Mouse (Mus musculus): ENCODE measurements around the gene Rnf220. TPM values are rescaled to one million over a fixed set of nuclear protein-coding genes. Genes with fewer than 3 reads are reported as not detected.
A peak's percentile ranks its signal among the peaks of the same experiment; 100 is the strongest.

Gene Rnf220
- total RNA-seq, 2 experiments from 2014 or later: 38.0 to 38.5 TPM

DNA sequence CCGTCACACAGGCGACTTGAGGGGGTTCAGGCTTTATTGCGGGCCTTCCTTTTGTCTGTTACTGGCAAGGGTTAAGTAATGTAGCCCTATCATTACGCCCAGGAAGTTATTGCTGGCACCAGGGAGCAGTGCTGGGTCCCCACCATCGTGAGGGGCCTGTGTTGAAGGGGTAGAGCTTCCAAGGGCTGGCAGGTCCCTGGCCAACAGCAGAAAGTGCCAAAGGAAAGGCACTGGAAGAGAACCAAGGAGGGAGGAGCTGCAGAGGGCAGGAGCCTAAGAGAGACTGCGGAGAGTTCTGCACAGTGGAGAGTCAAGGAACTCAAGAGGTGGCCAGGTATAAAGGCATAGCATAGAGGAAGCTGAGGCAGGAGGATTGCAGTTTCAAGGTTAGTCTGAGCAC is 242.2 kb downstream of the Rnf220 start:
- DNase-seq: no peak
- intact Hi-C loops (cut with DNase I; ENCODE audit: low total_unique reads): no loop called here

DNA sequence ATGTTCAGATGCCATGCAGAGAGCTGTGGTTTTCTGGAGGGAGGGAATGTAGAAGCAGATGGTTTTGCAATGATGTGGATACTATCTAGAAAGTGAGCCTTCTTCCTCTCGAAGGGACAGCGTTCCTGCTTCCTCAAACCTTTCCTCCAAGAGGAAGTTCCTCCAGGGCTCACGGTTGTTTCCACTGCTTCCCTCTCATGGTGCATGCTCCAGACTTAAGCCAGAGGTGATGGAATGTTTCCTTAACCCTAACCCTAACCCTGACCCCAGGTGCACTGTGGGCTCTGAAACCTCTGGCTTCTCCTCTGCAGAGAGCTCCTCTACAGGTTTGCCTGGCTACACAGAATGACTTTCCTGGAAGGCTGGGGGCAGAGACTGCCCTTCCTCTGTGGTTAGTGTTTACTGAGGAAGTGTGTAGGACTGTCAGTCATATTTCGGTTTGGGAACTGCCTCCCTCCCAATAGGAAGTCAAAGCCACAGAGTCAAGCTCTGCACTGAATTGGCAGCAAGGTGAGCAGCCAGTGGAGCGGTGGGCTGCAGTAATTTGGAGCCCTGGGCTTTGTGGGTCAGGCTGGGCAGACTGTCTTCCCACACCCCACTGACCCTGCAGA is 242.7 kb downstream of the Rnf220 start:
- intact Hi-C loops (cut with DNase I; ENCODE audit: low total_unique reads): no loop called here
- DNase-seq: no peak

DNA sequence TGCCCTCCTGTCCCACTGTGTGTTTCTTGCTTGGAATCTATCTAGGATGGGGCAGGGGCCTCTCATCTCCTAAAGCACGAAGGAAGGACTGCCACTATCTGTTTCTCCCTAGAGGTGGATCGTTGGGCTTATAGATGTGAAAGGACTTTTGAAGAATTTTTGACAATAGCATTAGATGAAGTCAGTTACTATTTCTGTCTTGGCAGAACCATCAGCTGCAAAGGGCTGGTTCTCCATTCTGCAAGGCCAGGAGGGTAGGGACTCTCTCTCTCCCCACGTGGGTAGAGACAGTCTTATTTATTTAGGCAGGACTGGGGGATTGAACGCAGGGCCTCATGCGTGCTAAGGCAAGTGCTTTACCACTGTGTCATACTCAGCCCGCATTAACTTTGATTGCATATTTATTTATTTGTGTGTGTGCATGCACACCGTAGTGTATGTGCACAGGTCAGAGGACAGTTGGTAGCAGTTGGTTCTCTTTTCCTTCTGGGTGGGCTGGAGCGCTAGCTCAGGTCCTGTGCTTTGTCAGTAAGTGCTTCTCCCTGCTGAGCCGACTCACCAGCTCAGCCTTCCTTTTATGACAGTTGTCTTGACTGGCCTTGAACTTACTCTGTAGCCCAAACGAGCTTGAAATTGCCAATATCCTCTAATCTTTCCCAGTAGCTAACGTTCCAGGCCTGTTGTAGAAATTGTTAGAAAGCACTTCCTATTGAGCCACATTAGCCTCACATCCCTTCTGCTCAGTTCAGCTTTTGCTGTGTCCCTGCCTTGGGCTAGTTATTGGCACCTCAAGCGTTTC is 243.4 kb downstream of the Rnf220 start:
- intact Hi-C loops (cut with DNase I; ENCODE audit: low total_unique reads): no loop called here
- DNase-seq: no peak

DNA sequence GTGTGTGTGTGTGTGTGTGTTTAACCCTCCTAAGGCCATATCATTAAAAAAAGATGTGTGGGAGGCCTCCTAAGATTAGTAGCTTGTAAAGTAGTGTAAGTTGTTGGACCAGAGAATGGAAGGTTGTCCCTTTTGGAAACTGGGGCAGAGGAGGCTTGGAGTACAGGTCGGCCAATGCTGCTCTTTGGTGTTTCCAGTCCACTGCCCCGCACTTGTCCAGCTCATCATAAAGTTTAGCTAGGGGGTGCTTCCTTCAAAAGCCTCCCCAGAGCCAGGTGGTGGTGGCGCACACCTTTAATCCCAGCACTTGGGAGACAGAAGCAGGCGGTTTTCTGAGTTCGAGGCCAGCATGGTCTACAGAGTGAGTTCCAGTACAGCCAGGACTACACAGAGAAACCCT is 244.1 kb downstream of the Rnf220 start:
- no peak for DNase-seq
- intact Hi-C loops (cut with DNase I; ENCODE audit: low total_unique reads): no loop called here

DNA sequence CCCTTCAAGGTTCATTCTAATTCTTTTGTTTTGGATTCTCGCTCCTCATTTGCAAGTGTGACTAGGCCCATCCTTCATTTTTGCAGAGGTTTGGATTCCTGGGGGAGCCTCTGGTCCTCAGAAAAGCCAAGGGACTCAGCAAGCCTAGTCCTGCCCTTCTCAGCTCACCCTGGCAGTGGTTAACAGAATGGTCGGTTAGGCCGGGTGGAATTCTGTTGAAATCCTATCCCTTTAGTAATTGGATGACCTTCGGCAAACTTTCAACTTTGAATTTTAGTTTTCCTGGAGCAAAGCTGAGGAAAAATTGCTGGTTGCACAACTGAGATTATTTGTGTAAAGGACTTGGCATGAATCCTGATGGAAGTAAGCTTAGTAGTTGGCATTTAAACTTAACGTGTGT is 244.5 kb downstream of the Rnf220 start:
- intact Hi-C loops (cut with DNase I; ENCODE audit: low total_unique reads): no loop called here
- no peak for DNase-seq

DNA sequence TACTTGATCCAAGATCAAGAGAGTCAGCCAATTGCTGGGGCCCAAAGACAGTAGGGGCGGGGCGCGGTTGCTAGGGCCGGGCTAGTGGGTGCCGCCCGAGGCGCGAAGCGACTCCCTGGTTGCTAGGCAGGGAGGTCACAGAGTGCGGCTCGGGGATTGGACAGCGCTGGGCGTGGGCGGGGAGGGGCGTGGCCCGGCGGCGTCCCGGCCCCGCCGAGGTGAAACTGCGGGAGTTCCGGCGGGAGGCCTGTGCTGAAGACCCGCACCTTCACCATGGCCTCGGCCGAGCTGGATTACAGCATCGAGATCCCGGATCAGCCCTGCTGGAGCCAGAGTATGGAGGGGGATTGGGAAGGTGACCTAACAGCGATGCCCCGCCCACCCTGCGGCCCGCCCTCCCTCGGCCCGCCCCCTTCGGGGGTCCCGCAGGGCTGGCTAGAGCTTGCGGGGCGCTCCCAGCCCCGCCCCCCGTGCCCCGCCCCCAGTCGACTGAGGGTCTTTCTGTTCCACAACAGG is 245.0 kb downstream of the Rnf220 start, which contains the start of the genes Tmem53 and Armh1:
Gene Tmem53, plus strand, starts transcription at position 151 of the 516 bp plus-strand sequence.
Gene Armh1, minus strand, starts transcription at position 325 of the 516 bp plus-strand sequence.
- intact Hi-C loops (cut with DNase I; ENCODE audit: low total_unique reads): no loop called here
- DNase-seq: peak; percentile 92

DNA sequence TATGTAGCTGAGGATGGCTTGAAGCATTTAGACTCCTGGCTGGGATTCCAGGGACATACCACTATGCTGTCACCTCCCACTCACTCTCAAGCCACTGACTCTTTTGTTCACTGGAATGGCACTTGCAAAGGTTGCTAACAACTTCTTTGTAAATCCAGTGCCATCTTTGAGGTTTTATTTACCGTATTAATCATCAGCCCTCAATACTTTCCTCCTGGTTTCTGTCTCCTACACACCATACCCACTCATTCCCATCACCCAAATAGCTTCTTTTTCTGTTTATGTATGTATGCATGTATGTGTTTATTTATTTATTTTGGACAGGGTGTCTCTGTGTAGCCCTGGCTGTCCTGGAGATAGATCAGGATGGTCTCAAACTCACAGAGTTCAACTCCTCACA is 245.9 kb downstream of the Rnf220 start:
- no peak for DNase-seq
- intact Hi-C loops (cut with DNase I; ENCODE audit: low total_unique reads): no loop called here

DNA sequence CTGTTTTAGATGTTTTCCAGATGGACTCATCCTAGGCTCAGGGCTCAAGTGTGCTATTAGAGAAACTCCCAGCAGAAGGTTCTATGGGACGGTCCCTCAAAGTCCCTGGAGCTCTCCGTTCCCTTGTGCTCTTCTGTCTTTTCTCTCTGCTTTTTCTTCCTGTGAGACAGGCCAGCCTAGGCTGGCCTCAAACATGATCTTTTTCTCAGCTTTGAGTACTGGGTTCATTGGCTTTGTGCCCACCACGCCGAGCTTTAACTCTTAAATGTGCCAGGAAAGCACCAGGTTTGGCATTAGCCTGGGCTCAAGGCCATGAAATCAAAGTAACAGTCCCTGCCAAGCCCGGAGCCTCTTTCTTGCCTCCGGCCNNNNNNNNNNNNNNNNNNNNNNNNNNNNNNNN is 256.0 kb downstream of the Rnf220 start:
- DNase-seq: no peak
- intact Hi-C loops (cut with DNase I; ENCODE audit: low total_unique reads): no loop called here

DNA sequence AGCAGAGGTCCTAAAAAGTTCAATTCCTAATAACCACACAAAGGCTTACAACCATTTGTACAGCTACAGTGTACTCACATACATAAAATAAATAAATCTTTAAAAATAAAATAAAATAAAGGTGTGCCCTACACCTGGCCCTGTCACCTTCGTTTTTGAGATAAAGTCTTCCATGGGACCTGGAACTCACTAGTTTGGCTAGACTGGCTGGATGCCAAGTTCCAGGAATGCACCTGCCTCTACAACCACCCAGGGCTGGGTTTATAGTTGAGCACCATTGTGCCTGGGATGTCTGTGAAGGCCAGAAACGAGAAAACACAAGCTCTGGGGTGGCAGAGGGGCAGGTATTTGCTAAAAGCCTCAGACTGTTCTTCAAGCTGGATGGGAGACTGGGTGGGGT is 257.7 kb downstream of the Rnf220 start:
- DNase-seq: no peak
- intact Hi-C loops (cut with DNase I; ENCODE audit: low total_unique reads): no loop called here

DNA sequence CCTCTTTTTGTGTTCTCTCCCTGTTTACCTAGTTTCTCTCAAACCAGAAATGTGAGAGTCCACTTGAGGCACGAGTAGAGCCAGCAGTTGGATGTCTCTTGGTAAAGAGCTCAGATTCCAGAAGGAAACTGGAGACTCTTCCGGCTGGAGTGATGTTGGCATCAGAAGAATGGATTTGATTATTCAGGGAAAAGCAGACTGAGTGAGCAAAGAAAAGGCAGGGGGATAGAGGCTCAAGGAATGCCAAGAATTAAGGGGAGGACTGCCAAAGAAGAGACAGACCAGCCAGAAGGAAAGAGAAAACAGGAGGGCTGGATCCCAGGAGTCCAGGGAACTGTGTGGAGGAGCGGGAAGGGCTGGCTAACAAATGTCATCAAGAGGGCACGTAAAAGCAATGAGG is 261.0 kb downstream of the Rnf220 start:
- intact Hi-C loops (cut with DNase I; ENCODE audit: low total_unique reads): no loop called here
- DNase-seq: peak; percentile 23

DNA sequence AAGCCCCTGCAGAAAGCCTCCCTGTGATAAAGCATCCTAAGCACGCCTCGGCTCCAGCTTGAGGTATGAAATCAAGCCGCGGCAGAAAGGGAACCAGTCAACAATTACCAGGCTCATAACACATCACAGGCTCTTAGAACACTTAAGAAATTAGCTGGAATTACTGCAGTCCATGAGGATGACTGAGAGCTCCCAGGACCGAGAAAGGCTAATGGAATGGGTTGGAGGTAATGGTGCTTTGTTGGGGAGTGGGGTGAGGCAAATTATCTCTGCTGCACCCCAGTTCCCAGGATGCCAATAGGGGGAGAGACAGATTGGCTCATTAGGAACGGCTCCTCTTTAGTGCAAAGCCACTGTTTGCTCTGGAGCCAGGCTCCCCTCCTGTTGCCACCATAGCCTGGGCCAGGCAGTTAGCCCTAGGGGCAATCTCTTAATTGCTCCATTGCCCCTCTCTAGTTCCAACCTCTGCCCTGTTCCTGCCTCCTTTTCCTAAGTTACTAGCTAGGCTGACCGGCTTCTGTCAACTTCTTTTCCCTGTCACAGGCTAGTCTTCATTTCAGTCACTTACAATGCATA is 262.6 kb downstream of the Rnf220 start:
- intact Hi-C loops (cut with DNase I; ENCODE audit: low total_unique reads): loop anchor here (5.0 kb wide), 1 partner anchor 33 kb away; no protein-coding TSS in a partner anchor
- DNase-seq: no peak

DNA sequence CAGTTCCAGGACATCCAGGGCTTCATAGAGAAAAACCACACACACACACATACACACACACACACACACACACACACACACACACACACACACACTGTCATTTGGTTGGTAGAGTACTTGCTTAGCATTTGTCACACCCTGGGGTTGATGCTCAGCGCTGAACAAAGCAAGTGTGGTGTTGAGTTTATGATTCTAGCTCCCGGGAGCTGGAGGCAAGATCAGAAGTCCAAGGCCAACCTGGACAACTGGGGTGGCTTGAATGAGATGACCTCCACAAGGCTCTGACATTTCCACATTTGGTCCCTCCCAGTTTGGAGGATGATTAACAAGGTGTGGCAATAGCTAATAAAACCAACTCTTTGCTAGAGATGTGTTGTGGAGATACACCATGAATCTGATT is 265.6 kb downstream of the Rnf220 start:
- no peak for DNase-seq
- intact Hi-C loops (cut with DNase I; ENCODE audit: low total_unique reads): loop anchor here (5.0 kb wide), 1 partner anchor 36 kb away; no protein-coding TSS in a partner anchor

DNA sequence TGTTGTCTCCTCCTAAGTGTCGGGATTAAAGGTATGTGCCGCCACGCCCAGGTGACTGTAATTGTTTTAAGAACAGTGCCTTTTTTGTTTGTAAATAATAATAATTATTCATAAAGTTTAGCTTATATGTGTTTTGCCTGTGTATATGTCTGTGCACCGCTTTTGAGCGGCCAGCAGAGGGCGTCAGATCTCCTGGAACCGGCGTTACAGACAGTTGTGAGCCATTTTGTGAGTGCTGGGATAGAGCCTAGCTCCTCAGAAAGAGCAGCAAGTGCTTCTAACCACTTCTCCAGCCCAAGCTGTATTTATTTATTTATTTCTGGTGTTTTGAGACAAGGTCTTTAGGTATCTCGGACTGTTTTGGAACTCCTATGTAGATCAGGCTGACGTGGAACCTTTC is 266.5 kb downstream of the Rnf220 start:
- DNase-seq: no peak
- intact Hi-C loops (cut with DNase I; ENCODE audit: low total_unique reads): loop anchor here (5.0 kb wide), 1 partner anchor 37 kb away; no protein-coding TSS in a partner anchor

DNA sequence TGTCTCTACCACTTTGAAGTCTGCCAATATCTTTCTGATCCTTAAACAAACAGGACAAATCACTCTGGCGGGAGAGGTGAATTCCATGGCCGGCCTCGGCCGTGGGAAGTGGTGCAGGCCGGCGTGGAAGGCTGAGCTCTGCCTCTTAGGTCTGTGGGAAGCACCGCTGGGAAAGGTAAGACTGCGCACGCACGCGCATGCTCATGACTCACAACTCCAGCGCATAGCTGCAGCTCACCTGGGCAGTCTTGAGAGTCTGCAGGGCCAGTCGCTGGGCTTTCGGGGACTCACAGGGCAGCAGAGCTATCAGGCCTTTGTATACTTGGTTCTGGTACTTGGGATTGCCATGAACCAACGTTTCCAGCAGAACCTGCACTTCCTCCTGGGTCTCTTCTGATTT is 267.3 kb downstream of the Rnf220 start:
- DNase-seq: no peak
- intact Hi-C loops (cut with DNase I; ENCODE audit: low total_unique reads): no loop called here

DNA sequence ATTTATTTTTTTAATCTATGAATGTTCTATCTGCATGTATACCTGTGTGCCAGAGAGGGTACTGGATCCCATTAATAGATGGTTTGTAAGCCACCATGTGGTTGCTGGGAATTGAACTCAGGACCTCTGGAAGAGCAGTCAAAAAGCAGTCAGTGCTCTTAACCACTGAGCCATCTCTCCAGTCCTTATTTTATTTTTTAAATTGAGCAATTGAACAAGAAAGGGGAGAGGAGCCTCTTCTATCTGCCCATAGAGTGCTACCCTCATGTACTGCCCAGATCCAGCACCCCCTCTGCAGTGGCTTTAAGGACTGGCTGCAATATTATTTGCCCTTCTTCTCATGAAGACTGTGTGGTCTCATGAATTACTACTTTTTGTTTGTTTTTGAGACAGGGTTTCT is 271.6 kb downstream of the Rnf220 start:
- intact Hi-C loops (cut with DNase I; ENCODE audit: low total_unique reads): no loop called here
- no peak for DNase-seq

DNA sequence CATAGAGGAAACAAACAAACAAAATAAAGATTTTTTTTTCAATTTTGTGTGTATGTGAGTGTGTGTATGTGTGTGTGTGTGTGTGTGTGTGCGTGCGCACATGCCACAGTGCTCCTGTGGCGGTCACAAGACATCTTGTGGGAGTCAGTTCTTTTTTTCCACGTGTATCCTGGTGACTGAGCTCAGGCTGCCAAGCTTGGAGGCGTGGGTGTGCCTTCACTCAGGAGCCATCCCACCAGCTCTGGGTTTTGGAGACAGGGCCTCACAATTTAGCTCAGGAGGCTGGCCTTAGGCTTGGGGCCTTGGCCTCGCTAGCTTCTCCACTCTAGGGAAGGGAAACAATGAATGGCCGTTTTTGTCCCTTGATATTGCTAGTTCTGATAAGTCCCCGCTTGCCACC is 272.7 kb downstream of the Rnf220 start:
- no peak for DNase-seq
- intact Hi-C loops (cut with DNase I; ENCODE audit: low total_unique reads): no loop called here

DNA sequence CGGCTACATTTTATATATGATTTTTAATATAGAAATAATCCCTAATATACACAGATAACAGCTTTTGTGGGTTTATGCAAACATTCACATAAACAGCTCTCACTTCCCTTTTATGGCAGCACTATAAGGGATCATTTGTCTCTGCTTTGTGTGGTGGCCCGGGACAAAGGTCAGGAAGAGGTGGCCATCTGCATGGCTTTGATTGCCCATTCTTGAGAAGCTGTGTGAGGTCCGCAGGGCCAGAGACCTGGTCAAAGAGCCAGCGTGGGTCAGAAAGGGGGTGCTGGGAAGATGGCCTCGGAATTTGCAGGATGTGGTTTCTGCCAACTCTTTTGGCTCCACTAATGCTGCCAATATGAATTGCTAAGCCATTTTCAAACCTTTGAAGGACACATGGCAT is 273.9 kb downstream of the Rnf220 start:
- intact Hi-C loops (cut with DNase I; ENCODE audit: low total_unique reads): no loop called here

DNA sequence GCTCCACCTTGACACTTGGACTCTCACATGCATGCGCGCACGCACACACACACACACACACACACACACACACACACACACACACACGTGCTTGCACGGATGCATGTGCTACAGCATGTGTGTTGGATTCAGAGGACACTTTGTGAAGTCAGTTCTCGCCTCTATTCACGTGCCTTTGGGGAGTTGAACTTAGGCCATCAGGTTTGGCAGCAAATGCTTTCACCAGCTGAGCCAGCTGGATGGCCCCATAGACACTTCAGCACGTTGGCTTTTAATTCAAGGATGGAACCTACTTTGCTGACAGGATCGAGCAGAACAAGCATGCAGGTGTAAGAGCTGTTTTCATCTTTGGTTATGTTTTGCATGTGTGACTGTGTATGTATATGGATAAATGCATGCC is 275.0 kb downstream of the Rnf220 start:
- intact Hi-C loops (cut with DNase I; ENCODE audit: low total_unique reads): no loop called here
- DNase-seq: no peak

More for the DNA sequence above, 273.9 kb downstream of the Rnf220 start:
- DNase-seq: no peak
